Mouse (Mus musculus) thymus, postnatal 10 days (tissue): ENCODE data around the gene Hydin.
"Not testable (repeated sequence)": the region's sequence is repeated elsewhere in the genome, so short reads cannot be mapped to it uniquely, and the experiment has no call there.

Experiments used
- DNase-seq, 2 experiments: peaks; one replicate each; pipeline ENCODE4 v3.0.0; 2021; ENCODE audit warnings: low spot score in 2 of 2

The Hydin gene

GRCm38 (mm10) chr8:110333376-110333775 is 66.6 kb downstream of the Hydin start:
- DNase-seq = no peak

GRCm38 (mm10) chr8:110339447-110339846 is 72.7 kb downstream of the Hydin start:
- DNase-seq = no peak

DNA sequence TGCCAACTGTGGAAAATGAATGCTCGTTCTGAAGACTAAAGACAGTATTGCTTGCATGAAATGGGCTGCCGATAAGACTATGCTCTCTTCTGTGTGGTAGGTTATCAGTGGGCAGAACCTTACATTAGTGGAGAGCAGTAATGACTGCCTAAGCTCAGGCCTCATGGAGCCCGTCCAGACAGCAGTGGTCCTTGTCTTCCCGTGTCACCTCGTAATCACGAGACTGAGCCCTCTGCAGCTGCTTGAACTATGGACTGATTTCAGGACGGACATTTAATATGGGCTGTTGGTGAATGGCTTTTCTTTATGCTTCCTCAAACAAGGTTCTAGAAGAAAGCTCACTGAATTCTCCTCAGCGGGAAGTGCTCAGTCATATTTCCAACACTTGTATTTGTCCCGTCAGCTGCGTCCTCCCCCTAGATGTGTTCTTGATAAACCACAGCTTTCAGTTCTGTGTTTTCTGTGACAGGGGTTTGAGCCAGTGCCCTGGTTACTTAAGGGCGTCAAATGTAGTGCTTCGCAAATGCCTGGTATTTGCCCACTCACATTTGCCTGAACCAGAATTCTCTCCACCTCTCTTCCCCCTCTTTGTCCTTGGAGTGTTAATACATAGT is 73.4 kb downstream of the Hydin start:
- DNase-seq = no peak

- DNase-seq = no peak
These were observed 79.1 kb downstream of the Hydin start for GRCm38 (mm10) chr8:110345697-110346394.

- no peak for DNase-seq
These were observed 80.1 kb downstream of the Hydin start for GRCm38 (mm10) chr8:110346915-110347314.

GRCm38 (mm10) chr8:110350725-110351124 is 83.9 kb downstream of the Hydin start:
- DNase-seq = no peak

GRCm38 (mm10) chr8:110351909-110352308 is 85.1 kb downstream of the Hydin start:
- no peak for DNase-seq

GRCm38 (mm10) chr8:110362975-110363374 is 96.2 kb downstream of the Hydin start:
- DNase-seq = no peak

DNA sequence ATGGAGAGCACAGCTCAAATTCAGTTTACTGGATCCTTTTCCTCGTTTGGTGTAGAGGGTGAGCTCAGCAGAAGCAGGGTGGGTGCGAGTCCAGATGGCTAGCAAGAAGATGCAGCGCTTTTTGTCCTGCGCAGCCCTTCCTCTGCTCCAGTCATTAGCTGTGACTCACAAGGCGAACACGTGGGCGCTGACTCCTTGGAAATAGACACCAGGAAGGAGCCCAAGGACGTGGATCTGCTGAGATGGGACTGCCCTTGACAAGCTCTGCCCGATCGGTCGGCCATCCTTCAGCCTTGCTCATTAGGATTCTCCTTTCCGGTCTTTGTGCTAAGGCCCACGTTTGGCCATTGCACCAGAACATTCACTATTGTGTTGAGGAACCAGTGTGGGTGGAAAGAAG is 106.1 kb downstream of the Hydin start:
- DNase-seq = no peak

- no peak for DNase-seq
These were observed 106.9 kb downstream of the Hydin start for GRCm38 (mm10) chr8:110373695-110374094.

DNA sequence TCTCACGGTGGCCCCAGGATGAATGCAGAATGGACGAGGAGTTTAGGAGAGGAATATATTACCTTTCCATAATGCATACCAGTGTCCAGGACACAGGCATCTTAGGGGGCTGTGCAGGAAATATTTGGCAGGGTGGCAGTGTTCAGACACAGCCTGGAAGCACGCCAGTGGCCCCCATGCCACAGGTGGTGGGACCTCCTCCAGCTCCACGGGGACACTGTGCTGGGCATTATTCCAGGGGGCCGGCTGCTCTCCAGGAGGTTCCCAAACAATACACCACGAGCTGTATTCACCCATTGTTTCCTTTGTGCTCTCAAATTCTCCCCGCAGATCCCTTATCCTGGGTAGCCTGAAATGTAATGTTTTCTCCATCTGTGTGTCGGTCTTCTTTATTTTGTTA is 116.0 kb downstream of the Hydin start:
- no peak for DNase-seq

DNA sequence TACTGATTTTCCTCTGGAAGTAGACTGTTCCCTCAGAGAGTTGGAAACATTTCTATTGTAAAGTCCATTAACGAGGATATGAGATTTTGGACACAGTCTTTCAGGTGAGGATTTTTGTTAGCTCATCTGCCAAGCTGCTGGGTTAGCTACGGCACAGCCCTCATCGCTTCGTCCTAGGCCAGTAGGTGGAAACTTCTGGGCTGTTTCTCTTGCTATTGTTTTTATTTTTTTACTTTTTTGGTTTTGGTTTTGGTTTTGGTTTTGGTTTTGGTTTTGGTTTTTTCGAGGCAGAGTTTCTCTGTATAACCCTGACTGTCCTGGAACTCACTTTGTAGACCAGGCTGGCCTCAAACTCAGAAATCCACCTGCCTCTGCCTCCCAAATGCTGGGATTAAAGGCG is 117.9 kb downstream of the Hydin start:
- DNase-seq = not testable (repeated sequence)

DNA sequence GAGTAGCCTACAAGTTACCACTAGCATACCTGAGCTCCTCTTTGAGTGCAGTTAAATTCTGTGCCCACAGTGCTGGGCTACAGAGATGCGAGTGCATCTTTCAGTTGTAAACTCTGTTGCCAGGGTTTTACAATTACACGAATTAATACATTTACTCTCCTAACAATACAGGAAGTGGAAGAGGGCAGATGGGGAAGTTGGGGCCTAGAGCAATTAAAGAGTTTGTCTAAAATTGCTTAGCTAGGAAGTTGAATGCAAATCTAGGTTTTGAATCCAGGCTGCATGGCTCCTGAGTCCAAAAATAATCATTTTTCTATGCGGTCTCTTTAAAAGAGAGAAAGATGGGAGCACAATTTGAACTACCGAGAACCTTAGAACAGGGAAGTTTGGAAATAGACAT is 128.9 kb downstream of the Hydin start:
- DNase-seq = no peak

GRCm38 (mm10) chr8:110400536-110400935 is 133.8 kb downstream of the Hydin start:
- DNase-seq = no peak

DNA sequence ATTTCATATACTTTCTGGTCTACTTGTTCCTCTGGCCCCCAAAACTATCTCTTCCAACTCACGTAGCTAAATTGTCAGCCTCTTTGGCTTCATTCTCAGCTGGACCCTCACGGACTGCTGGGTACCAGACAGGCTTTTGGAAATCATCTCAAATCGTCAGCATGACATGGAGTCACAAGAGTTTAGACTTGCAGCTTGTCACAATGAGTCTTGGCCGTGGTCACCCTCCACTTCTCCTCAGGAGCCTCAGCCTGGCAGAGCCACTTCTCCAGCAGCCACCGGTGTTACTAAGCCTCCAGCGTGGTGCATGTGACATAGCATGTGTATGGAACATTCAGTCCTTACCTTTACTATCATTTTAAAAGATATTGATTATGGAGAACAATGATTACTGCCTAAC is 135.5 kb downstream of the Hydin start:
- DNase-seq = no peak

- no peak for DNase-seq
These were observed 137.7 kb downstream of the Hydin start for GRCm38 (mm10) chr8:110404516-110404915.

DNA sequence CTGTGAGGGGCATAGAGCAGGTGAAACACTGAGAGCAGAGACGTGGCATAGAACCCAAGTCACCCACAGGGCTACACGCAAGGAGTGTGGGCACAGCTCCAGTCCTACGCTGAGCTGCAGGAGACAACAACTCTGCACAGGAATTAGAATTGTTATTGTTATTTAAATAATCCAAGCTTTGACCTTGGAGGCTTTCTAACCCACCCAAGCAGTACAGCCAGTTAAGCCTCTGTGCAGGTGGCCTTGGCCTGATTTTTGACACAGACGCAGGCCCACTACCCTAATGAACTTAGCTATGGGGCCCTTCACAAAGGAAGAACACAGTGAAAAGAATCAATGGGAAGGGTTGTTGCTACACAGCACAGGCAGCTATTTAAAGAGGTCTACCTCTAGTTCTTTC is 148.3 kb downstream of the Hydin start:
- DNase-seq = no peak

DNA sequence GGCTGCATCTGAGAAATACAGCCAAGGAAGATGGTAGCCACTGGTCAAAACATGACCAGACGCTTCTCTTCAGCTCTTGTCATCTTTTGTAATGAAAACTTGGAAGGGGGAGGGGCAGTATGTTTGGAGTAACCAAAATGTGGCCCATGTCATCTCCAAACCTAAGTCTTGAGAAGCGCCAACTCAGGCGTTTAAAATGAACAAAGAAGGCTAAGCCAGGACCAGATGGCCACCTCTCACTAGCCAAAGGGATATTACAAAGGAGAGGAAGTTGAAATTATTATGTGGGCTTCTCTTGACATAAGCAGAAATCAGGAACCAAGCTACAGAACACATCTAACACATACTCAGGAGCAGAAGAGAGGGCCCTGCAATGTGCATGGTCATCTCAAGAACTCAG is 150.2 kb downstream of the Hydin start:
- no peak for DNase-seq

DNA sequence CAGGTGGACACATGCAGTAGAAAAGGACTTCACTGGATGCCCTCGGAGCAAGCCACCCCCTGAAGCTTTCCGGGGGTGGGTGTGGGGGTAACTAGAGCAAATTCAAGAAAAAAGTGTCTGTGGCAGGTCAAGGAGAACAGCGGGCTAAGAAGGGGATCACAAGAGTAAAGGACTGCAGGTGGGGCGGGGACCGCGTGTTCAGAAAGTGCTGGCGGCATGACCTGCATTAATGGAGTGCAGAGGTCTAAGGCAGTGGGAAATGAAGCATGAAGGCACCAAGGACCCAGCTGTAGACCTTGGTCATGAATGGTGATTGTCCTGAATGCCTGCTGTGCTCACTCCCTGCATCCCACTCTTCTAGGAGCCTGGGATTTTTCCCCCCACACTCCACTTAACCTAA is 151.0 kb downstream of the Hydin start:
- DNase-seq = no peak

DNA sequence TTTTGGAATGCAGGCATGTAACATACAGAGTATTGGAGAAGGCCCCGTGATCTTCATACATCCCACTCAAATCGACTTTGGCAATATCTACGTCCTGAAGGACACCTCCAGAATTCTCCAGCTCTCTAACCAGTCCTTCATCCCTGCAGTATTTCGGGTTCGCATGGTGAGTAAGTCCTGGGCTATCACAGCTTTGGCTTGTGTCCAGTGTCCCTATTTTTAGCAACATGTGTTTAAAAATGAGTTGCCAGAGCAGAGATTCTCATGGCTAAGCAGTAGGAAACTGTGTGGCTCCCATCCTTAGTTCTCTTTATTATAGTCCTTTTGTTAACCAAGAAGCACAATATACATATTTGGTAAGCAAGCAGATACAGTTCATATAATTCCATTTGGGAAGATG is 152.9 kb downstream of the Hydin start:
- DNase-seq = no peak

- no peak for DNase-seq
These were observed 153.4 kb downstream of the Hydin start for GRCm38 (mm10) chr8:110420221-110420620.

- no peak for DNase-seq
These were observed 157.4 kb downstream of the Hydin start for GRCm38 (mm10) chr8:110424146-110424545.

- no peak for DNase-seq
These were observed 164.6 kb downstream of the Hydin start for GRCm38 (mm10) chr8:110431340-110431739.

GRCm38 (mm10) chr8:110440528-110440927 is 173.8 kb downstream of the Hydin start:
- no peak for DNase-seq
